Mouse (Mus musculus) kidney, embryonic 16.5 days (tissue): Measurements from ENCODE around the gene Ctbp1. TPM values are rescaled to one million over a fixed set of nuclear protein-coding genes. Genes with fewer than 3 reads are reported as not detected.

ENCODE experiments used
- ATAC-seq: fragments of 200-750 bp; cut with Nextera tagmentation; 2 replicates; pipeline ENCODE4 v1.8.0; 2017; ENCODE audit warnings: moderate TSS enrichment; ENCODE audit not compliant: low FRiP score, low TSS enrichment
- H3K27ac ChIP-seq: fragments of 300-500 bp; sonication (generic); 2 replicates; pipeline ENCODE4 v1.5.1; 2014; ENCODE audit warnings: low read length
- H3K27me3 ChIP-seq: fragments of 300-500 bp; sonication (generic); 2 replicates; pipeline ENCODE4 v1.6.1; 2014; ENCODE audit warnings: low read length, control low read depth, mixed read lengths; ENCODE audit not compliant: insufficient read depth
- H3K36me3 ChIP-seq: fragments of 300-500 bp; sonication (generic); 2 replicates; pipeline ENCODE4 v1.6.1; 2014; ENCODE audit warnings: low read length, control low read depth, mixed read lengths; ENCODE audit not compliant: insufficient read depth
- H3K4me1 ChIP-seq: fragments of 300-500 bp; sonication (generic); 2 replicates; pipeline ENCODE4 v1.6.1; 2014; ENCODE audit warnings: low read length, control low read depth, mixed read lengths; ENCODE audit not compliant: insufficient read depth
- H3K4me2 ChIP-seq: fragments of 300-500 bp; sonication (generic); replicated peaks from 2 replicates; pipeline ENCODE4 v1.6.1; 2014; ENCODE audit warnings: low read depth, low read length
- H3K4me3 ChIP-seq: fragments of 300-500 bp; sonication (generic); 2 replicates; pipeline ENCODE4 v1.5.1; 2014; ENCODE audit warnings: mild to moderate bottlenecking, low read length
- H3K9ac ChIP-seq: fragments of 300-500 bp; sonication (generic); replicated peaks from 2 replicates; pipeline ENCODE4 v1.6.1; 2014; ENCODE audit warnings: low read length
- H3K9me3 ChIP-seq: fragments of 300-500 bp; sonication (generic); 2 replicates; pipeline ENCODE4 v1.6.1; 2016; ENCODE audit warnings: low read length, control low read depth
- WGBS: fragments of 180-500 bp; shearing (Covaris S2); extraction: QIAGEN DNeasy Blood & Tissue Kit; methylation state at CpG from one replicate; pipeline ENCODE4 v1.1.7; 2014; 5-methylcytosine and 5-hydroxymethylcytosine counted together
- polyA plus RNA-seq: library from polyadenylated mRNA; unstranded; fragments of >200 nt; fragmentation: Nextera tagmentation; extraction: Ambion mirVana; gene quantifications from 2 replicates; pipeline ENCODE4 v1.2.1, GENCODE M21; 2015

The Ctbp1 gene
- polyA plus RNA-seq, 1 experiment from 2014 or later: 350 TPM

- H3K4me1 ChIP-seq: peaks cover 15% of the 10 kb centered on the region
- H3K27me3 ChIP-seq: no peaks in the 10 kb centered on the region
- H3K27ac ChIP-seq: no peak overlapping the region
- 81% methylated on average over 2 of the region's 2 CpGs for WGBS
- 0 out of 2 replicates have a peak, but pooled peaks cover 5% of the 10 kb centered on the region for H3K36me3 ChIP-seq
- H3K9ac ChIP-seq: no peak overlapping the region
- ATAC-seq: no peak
- no peak overlapping the region for H3K4me3 ChIP-seq
- no peak overlapping the region for H3K4me2 ChIP-seq
- no peaks in the 10 kb centered on the region for H3K9me3 ChIP-seq
Measured at GRCm38 (mm10) chr5:33277286-33277685, 2.5 kb upstream of the Ctbp1 start.

- Histone ChIP-seq H3K4me2 (peak overlapping the region; percentile 64), H3K27ac (no peak overlapping the region), H3K9me3 (no peaks in the 10 kb centered on the region), H3K4me1 (peaks cover 22% of the 10 kb centered on the region), H3K4me3 (peak overlapping the region; percentile 92), H3K27me3 (no peaks in the 10 kb centered on the region), H3K36me3 (0 out of 2 replicates have a peak, but pooled peaks cover 5% of the 10 kb centered on the region), H3K9ac (no peak overlapping the region)
- no peak for ATAC-seq
- WGBS: 24% methylated on average over 1 of the region's 1 CpGs
Measured at GRCm38 (mm10) chr5:33275754-33276153, 960 bp upstream of the Ctbp1 start.

DNA sequence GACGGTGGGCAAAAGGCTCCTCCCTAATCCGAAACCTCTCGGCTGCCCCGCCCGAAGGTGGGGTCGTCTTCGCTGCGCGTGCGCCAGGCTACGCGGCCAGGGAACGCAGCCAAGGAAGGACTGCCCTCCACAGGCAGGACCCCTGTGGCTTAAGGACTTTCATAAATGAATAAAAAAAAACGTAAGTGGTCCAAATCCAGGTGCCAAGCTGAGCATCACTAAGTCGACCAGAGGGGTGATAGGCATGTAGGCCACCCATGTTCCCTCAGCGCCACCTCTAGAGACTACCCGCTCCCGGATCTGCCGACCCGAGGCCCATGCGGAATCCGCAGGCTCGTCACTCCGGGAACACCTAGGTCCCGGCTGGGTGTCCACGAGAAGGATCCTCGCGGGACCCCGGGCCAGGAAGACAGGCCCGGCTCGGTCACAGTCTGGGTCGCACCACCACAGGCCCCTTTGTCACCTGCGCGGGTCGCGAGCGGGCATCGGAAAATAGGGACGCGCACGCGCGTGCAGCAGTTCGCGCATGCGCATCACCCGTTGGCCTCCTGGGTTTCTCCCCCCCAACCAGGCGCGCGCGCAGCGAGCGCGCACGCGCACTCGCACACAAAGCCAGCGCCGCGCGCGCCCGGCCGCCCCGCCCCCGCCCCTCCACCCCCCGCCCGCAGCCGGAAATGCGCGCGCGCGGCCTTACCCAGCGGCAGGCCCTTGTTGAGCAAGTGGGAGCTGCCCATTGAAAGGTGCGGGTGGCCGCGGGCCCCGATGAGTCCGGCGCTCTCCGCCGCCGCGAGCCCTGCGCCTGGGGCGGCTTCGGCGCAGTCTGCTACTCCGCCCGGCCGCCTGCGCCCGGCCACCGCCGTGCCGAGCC lies 475 bp downstream of the Ctbp1 start:
- under 1% methylated on average over 76 of the region's 97 CpGs for WGBS
- H3K27me3 ChIP-seq: no peaks in the 10 kb centered on the region
- peak overlapping the region; percentile 96 for H3K9ac ChIP-seq
- peak overlapping the region; percentile 92 for H3K4me3 ChIP-seq
- no peaks in the 10 kb centered on the region for H3K9me3 ChIP-seq
- H3K4me1 ChIP-seq: peaks cover 22% of the 10 kb centered on the region
- H3K36me3 ChIP-seq: peaks cover 6% of the 10 kb centered on the region
- ATAC-seq: peak; percentile 37
- peak overlapping the region; percentile 97 for H3K27ac ChIP-seq
- H3K4me2 ChIP-seq: peak overlapping the region; percentile 89

DNA sequence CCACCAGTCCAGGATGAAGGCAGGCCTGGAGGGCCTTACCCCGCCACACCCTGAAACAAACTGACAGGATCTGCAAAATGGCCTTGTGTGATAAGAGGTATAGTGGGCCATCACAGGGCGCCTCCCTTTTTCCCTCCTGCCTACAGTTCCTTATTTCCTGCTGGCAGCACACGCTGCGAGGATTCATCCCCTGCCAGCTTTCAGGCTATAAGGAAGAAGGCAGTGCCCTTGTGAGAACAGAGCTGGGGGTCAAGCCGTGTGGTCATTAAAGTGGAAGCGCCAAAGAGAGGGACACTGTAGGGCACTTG lies 1.1 kb downstream of the Ctbp1 start:
- H3K36me3 ChIP-seq: peaks cover 12% of the 10 kb centered on the region
- peak overlapping the region; percentile 96 for H3K9ac ChIP-seq
- peak; percentile 5 for ATAC-seq
- peak overlapping the region; percentile 97 for H3K27ac ChIP-seq
- H3K4me2 ChIP-seq: peak overlapping the region; percentile 89
- H3K27me3 ChIP-seq: no peaks in the 10 kb centered on the region
- WGBS: 6% methylated on average over 6 of the region's 6 CpGs
- H3K9me3 ChIP-seq: no peaks in the 10 kb centered on the region
- peak overlapping the region; percentile 92 for H3K4me3 ChIP-seq
- peaks cover 22% of the 10 kb centered on the region for H3K4me1 ChIP-seq

- peaks cover 18% of the 10 kb centered on the region for H3K36me3 ChIP-seq
- WGBS: 64% methylated on average over 7 of the region's 7 CpGs
- H3K4me3 ChIP-seq: peak overlapping the region; percentile 92
- peak overlapping the region; percentile 96 for H3K9ac ChIP-seq
- no peaks in the 10 kb centered on the region for H3K27me3 ChIP-seq
- H3K9me3 ChIP-seq: no peaks in the 10 kb centered on the region
- H3K27ac ChIP-seq: no peak overlapping the region; the same call in 1 of the 2 replicates
- peaks cover 22% of the 10 kb centered on the region for H3K4me1 ChIP-seq
- H3K4me2 ChIP-seq: peak overlapping the region; percentile 89
- no peak for ATAC-seq
Measured at GRCm38 (mm10) chr5:33272845-33273776, 1.7 kb downstream of the Ctbp1 start.

DNA sequence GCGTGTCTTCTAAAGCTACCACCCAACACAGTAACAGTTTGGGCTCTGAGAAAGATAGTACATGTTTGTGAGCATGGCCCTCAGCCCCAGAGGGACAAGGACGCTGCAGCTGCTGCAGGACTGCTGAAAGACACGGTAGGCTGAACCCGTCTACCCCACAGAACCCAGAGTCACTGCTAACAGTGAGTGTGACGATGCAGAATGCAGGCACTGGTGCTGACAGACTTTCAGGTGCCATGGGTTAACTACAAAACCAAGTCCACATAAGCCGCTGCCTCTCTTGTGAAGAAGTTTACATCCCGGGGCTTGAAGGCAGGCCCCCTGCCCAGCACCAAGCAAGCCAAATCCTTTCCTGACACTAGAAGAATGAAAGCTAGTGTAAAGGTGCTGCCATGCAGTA lies 2.6 kb downstream of the Ctbp1 start:
- peaks cover 27% of the 10 kb centered on the region for H3K36me3 ChIP-seq
- peaks cover 22% of the 10 kb centered on the region for H3K4me1 ChIP-seq
- H3K9me3 ChIP-seq: no peaks in the 10 kb centered on the region
- no peaks in the 10 kb centered on the region for H3K27me3 ChIP-seq
- no peak overlapping the region for H3K27ac ChIP-seq
- ATAC-seq: no peak
- no peak overlapping the region for H3K4me2 ChIP-seq
- no peak overlapping the region for H3K4me3 ChIP-seq
- WGBS: 79% methylated on average over 7 of the region's 7 CpGs
- no peak overlapping the region; the same call in 1 of the 2 replicates for H3K9ac ChIP-seq

DNA sequence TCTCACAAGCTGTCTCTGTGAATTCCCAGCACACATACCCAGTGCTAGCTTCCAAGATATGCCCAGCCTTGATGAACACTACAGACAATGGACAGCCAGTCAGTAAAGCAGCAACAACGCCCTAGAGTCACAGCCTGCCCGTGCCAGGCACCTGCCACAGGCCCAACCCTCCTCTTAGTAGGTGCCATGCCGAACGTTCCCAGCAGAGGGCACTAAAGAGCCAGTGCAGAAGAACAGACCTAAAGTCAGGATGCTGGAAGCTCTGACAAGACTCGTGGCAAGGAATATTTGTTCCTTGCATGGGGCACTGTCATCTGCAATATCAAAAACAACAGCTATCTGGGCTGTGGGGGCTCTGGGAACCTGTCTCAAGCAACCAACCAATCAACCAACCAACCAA lies 4.2 kb downstream of the Ctbp1 start:
- WGBS: 16% methylated on average over 5 of the region's 5 CpGs
- H3K27me3 ChIP-seq: no peaks in the 10 kb centered on the region

GRCm38 (mm10) chr5:33254416-33254815 lies 20.4 kb downstream of the Ctbp1 start:
- H3K36me3 ChIP-seq: peaks cover 92% of the 10 kb centered on the region
- H3K9ac ChIP-seq: no peak overlapping the region
- no peaks in the 10 kb centered on the region for H3K9me3 ChIP-seq
- no peak for ATAC-seq
- H3K27me3 ChIP-seq: no peaks in the 10 kb centered on the region
- no peak overlapping the region for H3K4me3 ChIP-seq
- H3K4me2 ChIP-seq: no peak overlapping the region
- H3K4me1 ChIP-seq: no peaks in the 10 kb centered on the region
- H3K27ac ChIP-seq: no peak overlapping the region
- 85% methylated on average over 5 of the region's 5 CpGs for WGBS

More for the DNA sequence above, 4.2 kb downstream of the Ctbp1 start:
- Histone ChIP-seq H3K4me1 (peaks cover 22% of the 10 kb centered on the region), H3K9me3 (no peaks in the 10 kb centered on the region), H3K9ac (no peak overlapping the region; the same call in 1 of the 2 replicates), H3K4me2 (no peak overlapping the region), H3K27ac (no peak overlapping the region), H3K4me3 (no peak overlapping the region), H3K36me3 (peaks cover 42% of the 10 kb centered on the region)
- no peak for ATAC-seq

DNA sequence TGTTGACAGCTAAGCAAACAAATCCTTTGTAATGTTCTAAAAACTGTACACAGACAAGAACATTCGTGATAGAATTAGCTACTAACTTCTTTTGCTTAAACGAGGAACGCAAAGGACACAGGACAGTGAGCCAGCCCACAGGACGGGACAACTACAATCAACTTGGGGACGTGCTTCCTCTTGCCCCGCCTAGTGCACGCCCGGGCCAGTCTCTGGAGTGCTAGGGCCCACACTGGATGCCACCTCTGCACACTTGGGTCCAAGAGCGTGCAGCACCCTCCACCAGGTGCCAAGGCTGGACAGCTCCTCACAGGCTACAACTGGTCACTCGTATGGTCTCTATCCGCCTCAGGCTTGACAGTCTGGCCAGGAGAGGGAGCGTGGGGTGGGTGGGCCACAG lies 26.6 kb downstream of the Ctbp1 start:
- Histone ChIP-seq H3K27ac (no peak overlapping the region), H3K4me3 (no peak overlapping the region), H3K4me2 (no peak overlapping the region), H3K9ac (no peak overlapping the region), H3K36me3 (peaks cover 68% of the 10 kb centered on the region), H3K27me3 (no peaks in the 10 kb centered on the region), H3K9me3 (no peaks in the 10 kb centered on the region), H3K4me1 (no peaks in the 10 kb centered on the region)
- WGBS: 85% methylated on average over 12 of the region's 12 CpGs
- no peak; the same call in 1 of the 2 replicates for ATAC-seq
